Mouse (Mus musculus) liver, embryonic 14.5 days (tissue): ENCODE measurements around the gene Lmbr1. TPM values are rescaled to one million over a fixed set of nuclear protein-coding genes. Genes with fewer than 3 reads are reported as not detected.

Experiments used
- ATAC-seq: fragments of 200-750 bp; cut with Nextera tagmentation; 2 replicates; pipeline ENCODE4 v1.8.0; 2017; ENCODE audit warnings: moderate number of reproducible peaks, mild to moderate bottlenecking, moderate library complexity; ENCODE audit not compliant: insufficient read depth
- DNase-seq, 3 experiments: peaks; one replicate each; pipeline ENCODE4 v3.0.0-alpha.2; 2012 to 2013; ENCODE audit warnings: low read depth in 3 of 3, low spot score in 3 of 3
- H3K27ac ChIP-seq: fragments of 300-500 bp; sonication (generic); 2 replicates; pipeline ENCODE4 v1.5.1; 2014; ENCODE audit warnings: moderate library complexity, mild to moderate bottlenecking, control low read depth, inconsistent platforms
- H3K27me3 ChIP-seq: fragments of 300-500 bp; sonication (generic); 2 replicates; pipeline ENCODE4 v1.6.1; 2014; ENCODE audit warnings: mild to moderate bottlenecking, low read length, moderate library complexity; ENCODE audit not compliant: control insufficient read depth, insufficient read depth
- H3K36me3 ChIP-seq: fragments of 300-500 bp; sonication (generic); replicated peaks from 2 replicates; pipeline ENCODE4 v1.6.1; 2014; ENCODE audit warnings: low read depth; ENCODE audit not compliant: control insufficient read depth, insufficient read depth
- H3K4me1 ChIP-seq, 2 experiments: fragments of 200-500 bp in 1 of 2; fragments of 300-500 bp in 1 of 2; sonication (generic) in 1 of 2; replicated peaks; 2 replicates each; pipeline ENCODE4 v1.6.1; 2012 to 2014; ENCODE audit warnings: antibody characterized with exemption in 1 of 2, inconsistent platforms in 1 of 2, low read length in 1 of 2; ENCODE audit not compliant: control insufficient read depth in 2 of 2, insufficient read depth in 2 of 2
- H3K4me2 ChIP-seq: fragments of 300-500 bp; sonication (generic); 2 replicates; pipeline ENCODE4 v1.6.1; 2014; ENCODE audit warnings: low read depth, mild to moderate bottlenecking, control low read depth, moderate library complexity
- H3K4me3 ChIP-seq, 2 experiments: fragments of 200-500 bp in 1 of 2; fragments of 300-500 bp in 1 of 2; sonication (generic) in 1 of 2; 2 replicates each; pipeline ENCODE4 v1.5.1; 2012 to 2014; ENCODE audit warnings: low read depth in 2 of 2, low read length in 2 of 2, mild to moderate bottlenecking in 2 of 2, control low read depth in 1 of 2, inconsistent platforms in 1 of 2, moderate library complexity in 1 of 2; ENCODE audit not compliant: insufficient read depth in 1 of 2
- H3K9ac ChIP-seq: fragments of 300-500 bp; sonication (generic); replicated peaks from 2 replicates; pipeline ENCODE4 v1.6.1; 2014; ENCODE audit warnings: mild to moderate bottlenecking, control low read depth, moderate library complexity
- H3K9me3 ChIP-seq: fragments of 300-500 bp; sonication (generic); 2 replicates; pipeline ENCODE4 v1.6.1; 2016; ENCODE audit warnings: low read length, mixed read lengths; ENCODE audit not compliant: control insufficient read depth
- CTCF ChIP-seq: IDR thresholded peaks from 2 replicates; pipeline ENCODE4 v1.5.1; 2016; ENCODE audit warnings: antibody characterized with exemption, low read depth, control low read depth
- EP300 ChIP-seq: IDR thresholded peaks from 2 replicates; pipeline ENCODE4 v1.6.1; 2016; ENCODE audit warnings: antibody characterized with exemption, low read depth
- WGBS: fragments of 180-500 bp; shearing (Covaris S2); extraction: QIAGEN DNeasy Blood & Tissue Kit; methylation state at CpG from one replicate; pipeline ENCODE4 v1.1.7; 2014; ENCODE audit not compliant: insufficient replicate concordance; 5-methylcytosine and 5-hydroxymethylcytosine counted together
- polyA plus RNA-seq, 2 experiments: library from polyadenylated mRNA; depleted of rRNA in 1 of 2; stranded (reverse) in 1 of 2; unstranded in 1 of 2; fragments of >200 nt; fragmentation: Nextera tagmentation in 1 of 2; extraction: Ambion mirVana in 1 of 2; gene quantifications; 2 replicates each; pipeline versions ENCODE4 v1.2.1 to v1.2.3; 2012 to 2014

The Lmbr1 gene
- polyA plus RNA-seq, 2 experiments = 1.2 to 2.5 TPM

DNA sequence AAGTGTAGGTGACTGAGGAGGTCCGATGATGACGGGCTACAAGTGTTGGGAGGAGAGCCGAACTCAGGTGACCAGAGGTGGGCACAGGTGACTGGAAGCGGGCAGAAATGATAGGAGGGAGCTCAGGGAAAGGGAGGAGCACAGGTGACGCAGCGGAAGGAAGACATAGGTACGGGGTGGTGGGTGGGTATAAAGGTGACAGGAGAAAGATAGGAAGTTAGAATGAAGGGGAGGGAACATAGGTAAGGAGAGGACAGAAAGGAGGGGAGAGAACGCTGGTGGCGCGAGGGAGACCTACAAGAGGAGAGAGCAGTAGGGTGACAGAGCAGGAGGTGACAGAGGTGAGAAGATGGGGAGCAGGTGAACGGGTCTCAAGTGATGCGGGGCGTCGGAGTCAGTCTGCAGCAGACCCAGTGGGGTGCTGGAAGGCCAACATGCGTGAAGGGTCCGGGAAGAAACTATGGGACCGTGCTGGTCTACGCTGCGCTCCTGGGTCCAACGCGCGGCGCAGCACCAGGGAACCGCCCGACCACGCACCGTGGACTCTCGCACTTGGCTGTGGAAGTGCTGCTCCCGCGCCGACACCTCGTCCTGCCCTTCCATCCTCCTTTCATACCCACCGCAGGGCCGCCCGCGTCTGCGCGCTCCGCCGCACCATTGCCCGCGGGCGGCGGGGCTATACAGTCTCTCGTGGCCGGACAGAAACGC is 446 bp downstream of the Lmbr1 start:
- Histone ChIP-seq H3K4me3 (peak overlapping the region; percentile 82 to 90), H3K4me1 (peaks cover 17 to 21% of the 10 kb centered on the region in 2 experiments), H3K4me2 (peak overlapping the region; percentile 92), H3K36me3 (no peaks in the 10 kb centered on the region), H3K9me3 (no peaks in the 10 kb centered on the region), H3K27ac (peak overlapping the region; percentile 54), H3K27me3 (no peaks in the 10 kb centered on the region; the same call in 1 of the 2 replicates), H3K9ac (peak overlapping the region; percentile 86)
- WGBS = 2% methylated on average over 43 of the region's 47 CpGs
- DNase-seq = no peak
- no peak for TF ChIP-seq EP300
- TF ChIP-seq CTCF = no peak; the same call in 1 of the 2 replicates
- ATAC-seq = peak; percentile 72

- no peaks in the 10 kb centered on the region; the same call in 1 of the 2 replicates for H3K36me3 ChIP-seq
- no peak overlapping the region for H3K4me2 ChIP-seq
- no peaks in the 10 kb centered on the region for H3K4me1 ChIP-seq
- no peaks in the 10 kb centered on the region for H3K27me3 ChIP-seq
- H3K9me3 ChIP-seq = no peaks in the 10 kb centered on the region
- H3K27ac ChIP-seq = no peak overlapping the region
- ATAC-seq (no peak), DNase-seq (no peak)
- TF ChIP-seq CTCF (no peak), EP300 (no peak)
- WGBS = 55% methylated on average over 6 of the region's 6 CpGs
- H3K9ac ChIP-seq = no peak overlapping the region
- no peak overlapping the region for H3K4me3 ChIP-seq
These were observed 14.7 kb downstream of the Lmbr1 start for GRCm38 (mm10) chr5:29363511-29363910.

GRCm38 (mm10) chr5:29335836-29336235 is 42.4 kb downstream of the Lmbr1 start:
- 42% methylated on average over 5 of the region's 5 CpGs for WGBS
- H3K4me3 ChIP-seq = no peak overlapping the region
- no peaks in the 10 kb centered on the region for H3K36me3 ChIP-seq
- no peak overlapping the region for H3K9ac ChIP-seq
- H3K4me2 ChIP-seq = no peak overlapping the region
- no peaks in the 10 kb centered on the region for H3K27me3 ChIP-seq
- DNase-seq (peak; percentile 14 to 35 (median 19)), ATAC-seq (no peak)
- H3K27ac ChIP-seq = no peak overlapping the region
- no peaks in the 10 kb centered on the region for H3K9me3 ChIP-seq
- TF ChIP-seq EP300 = no peak
- TF ChIP-seq CTCF = peak; percentile 42; the same call in 1 of the 2 replicates
- no peaks in the 10 kb centered on the region for H3K4me1 ChIP-seq

DNA sequence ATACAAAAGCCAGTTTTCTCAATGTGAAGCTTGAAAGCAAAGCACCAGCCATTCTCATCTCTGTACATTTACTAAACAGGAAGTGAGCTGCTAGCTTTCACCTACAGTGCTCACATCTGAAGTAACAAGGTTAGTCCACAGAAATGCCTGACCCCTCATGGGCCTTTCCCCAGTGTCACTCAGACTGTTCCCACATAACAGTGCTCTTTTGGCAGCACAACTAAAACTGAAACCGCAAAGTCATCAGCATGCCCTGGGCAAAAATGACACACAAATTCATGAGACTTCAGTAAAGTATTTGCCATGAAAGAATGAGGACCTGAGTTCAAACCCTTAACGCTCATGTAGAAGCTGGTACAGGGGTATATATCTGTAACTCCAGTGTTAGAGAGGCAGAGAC is 55.7 kb downstream of the Lmbr1 start:
- WGBS = 76% methylated on average over 2 of the region's 2 CpGs
- Histone ChIP-seq H3K4me1 (no peaks in the 10 kb centered on the region), H3K36me3 (no peaks in the 10 kb centered on the region), H3K9ac (no peak overlapping the region), H3K4me3 (no peak overlapping the region), H3K27ac (no peak overlapping the region), H3K9me3 (no peaks in the 10 kb centered on the region), H3K4me2 (no peak overlapping the region), H3K27me3 (no peaks in the 10 kb centered on the region)
- ATAC-seq = no peak
- TF ChIP-seq CTCF (no peak), EP300 (no peak)
- DNase-seq = no peak

DNA sequence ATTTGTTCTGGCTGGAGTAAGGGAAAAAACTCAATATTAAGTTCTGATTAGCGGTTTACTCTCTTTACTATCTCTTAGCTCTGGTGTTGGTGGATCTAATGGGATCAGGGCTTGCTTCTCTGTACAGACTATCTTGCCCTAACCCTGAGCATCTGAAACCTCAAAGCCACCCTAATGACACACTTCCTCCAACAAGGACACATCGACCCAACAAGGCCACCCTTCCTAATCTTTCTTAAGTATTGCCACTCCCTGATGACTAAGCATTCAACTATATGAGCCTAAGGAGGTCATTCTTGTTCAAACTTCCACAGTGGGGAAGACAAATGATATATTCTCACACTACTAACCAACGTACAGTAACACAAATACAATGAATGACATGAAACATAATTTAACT is 69.0 kb downstream of the Lmbr1 start:
- Histone ChIP-seq H3K27ac (no peak overlapping the region), H3K9ac (no peak overlapping the region), H3K36me3 (no peaks in the 10 kb centered on the region), H3K9me3 (no peaks in the 10 kb centered on the region), H3K4me2 (no peak overlapping the region), H3K4me1 (peaks cover 0 to 4% of the 10 kb centered on the region in 2 experiments; a peak in 2 of 4 replicates), H3K4me3 (no peak overlapping the region), H3K27me3 (no peaks in the 10 kb centered on the region)
- TF ChIP-seq CTCF (no peak), EP300 (no peak)
- no peak for ATAC-seq
- DNase-seq = peak in 2 of 3 experiments; percentile 26 to 27
- 34% methylated on average over 3 of the region's 3 CpGs for WGBS
